Mouse (Mus musculus): ENCODE measurements at regions not wholly inside any gene's neighbourhood (a gene's known extent, or its start where the extent isn't known, plus 50 kb on each side); places are given as distances from the start of the nearest gene placed in this dataset.

DNA sequence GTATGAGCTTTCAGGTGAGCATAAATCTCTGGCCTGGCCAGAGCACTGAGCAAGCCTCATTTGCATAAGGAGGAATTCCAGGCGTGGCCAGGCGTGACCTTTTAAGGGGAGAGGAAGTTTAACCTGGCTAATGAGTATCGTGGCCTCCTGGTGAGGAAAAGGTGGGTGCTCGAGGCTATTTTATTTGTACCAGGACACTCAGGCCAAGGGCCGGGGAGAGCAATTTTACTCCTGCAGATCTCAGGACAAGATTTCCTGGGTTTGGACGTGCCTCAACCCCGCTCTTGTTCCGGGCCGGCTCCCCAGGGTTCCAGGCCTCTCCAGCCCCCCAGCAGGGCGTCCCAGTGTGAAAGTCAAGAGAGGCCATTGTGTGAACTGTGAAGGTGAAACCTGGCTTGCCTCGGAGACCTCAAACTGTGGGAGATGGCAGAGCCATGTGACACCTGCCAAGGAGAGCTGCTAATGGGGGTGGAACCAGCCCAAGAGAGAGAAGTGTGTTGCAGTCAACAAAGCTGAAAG is 54.3 kb upstream of the Hs6st1 start:
- no peak for DNase-seq (ENCODE audit: low spot score in 2 of 2)

DNA sequence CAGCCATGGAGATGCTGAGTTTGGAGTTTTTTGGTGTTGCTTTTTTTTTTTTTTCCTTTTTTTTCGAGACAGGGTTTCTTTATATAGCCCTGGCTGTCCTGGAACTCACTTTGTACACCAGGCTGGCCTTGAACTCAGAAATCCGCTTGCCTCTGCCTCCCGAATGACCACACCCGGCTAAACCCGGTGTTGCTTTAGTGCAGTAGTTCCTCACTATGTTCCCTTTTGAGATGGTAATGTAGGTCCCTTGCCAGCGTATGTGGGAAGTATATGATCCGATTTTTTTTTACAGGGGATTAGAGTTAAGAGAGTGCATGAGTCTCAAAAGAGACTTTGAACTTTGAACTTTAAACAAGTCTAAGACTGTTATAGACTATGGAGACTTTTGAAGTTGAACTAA is 53.8 kb upstream of the Hs6st1 start:
- DNase-seq (ENCODE audit: low spot score in 2 of 2): no peak

DNA sequence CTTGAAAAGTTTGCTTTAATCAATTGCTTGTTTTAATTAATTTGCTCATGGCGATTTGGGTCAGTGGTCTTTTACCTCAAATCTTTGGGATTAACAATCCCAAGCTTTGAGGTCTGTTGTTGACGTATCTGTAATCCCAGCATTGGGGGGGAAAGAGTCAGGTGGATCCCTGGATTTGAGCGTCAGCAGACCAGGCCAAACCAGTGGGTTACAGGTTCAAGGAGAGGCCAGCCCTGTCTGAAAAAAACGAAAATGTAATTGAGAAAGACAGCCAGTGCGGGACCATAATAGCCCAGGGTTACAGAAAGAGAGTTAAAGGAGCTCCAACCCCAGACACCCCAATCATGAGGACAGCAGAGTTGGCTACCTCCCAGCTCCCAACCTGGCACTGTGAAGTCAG is 53.0 kb upstream of the Hs6st1 start:
- DNase-seq (ENCODE audit: low spot score in 2 of 2): no peak

DNA sequence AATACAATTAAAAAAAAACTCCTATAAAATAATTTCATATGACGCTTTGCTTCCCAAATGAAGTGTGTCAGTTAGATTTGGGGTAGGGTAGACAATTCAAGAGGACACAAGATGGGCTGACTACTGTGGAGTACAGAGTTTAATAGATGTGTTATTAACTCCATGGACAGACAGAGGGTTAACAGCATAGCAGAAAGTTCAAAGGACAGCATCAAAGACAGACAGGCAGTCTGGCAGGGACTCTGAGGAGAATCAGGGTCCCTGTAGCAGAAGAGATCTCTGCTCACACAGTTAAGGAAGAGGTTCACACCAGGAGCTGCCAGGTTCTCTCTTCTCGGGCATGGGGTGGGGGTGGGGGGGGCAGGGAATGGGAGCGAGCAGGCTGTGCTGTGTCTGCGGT is 51.6 kb upstream of the Hs6st1 start:
- no peak for DNase-seq (ENCODE audit: low spot score in 2 of 2)

DNA sequence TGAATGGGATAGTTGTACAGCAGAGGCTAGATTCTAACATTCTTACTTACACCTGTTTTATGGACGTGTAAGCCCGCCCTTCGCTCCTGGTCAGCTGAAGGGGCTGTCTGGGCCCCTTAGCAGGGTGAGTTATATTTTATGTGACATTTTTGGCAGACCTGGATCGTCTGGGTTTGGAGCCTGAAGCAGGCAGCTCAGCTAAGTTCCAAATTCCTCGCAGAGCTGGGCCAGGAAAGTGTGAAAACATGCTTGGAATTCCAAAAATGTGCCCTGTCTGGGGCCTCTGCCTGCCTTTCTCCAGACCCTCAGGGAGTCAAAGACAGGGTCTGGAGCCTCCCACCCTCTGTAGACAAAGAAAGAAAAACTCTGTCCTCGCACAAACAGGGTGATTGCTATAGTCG is 51.1 kb upstream of the Hs6st1 start:
- no peak for DNase-seq (ENCODE audit: low spot score in 2 of 2)

DNA sequence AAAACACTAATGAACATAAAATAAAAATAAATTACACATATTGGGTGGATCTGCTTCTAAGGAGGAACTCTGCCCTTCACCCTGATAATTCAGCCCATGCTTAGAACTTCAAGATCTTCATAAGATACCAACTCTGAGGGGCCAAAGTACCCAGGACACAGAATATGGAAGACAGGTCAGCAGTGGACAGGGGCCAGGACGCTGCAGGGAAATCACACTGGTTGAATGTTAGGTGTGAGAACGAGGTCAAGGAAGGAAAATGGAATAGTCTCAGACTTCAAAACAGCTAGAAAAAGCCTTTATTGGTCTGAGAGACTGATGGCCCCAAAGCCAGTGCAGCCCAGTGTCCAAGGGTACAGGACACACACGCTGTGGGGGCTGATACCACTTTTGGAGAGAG is 50.5 kb upstream of the Hs6st1 start:
- DNase-seq (ENCODE audit: low spot score in 2 of 2): no peak
